Mouse (Mus musculus): ENCODE measurements around the gene Ccdc69. TPM values are rescaled to one million over a fixed set of nuclear protein-coding genes. Genes with fewer than 3 reads are reported as not detected.
"Not testable (repeated sequence)": the region's sequence is repeated elsewhere in the genome, so short reads cannot be mapped to it uniquely, and the experiment has no call there.

Gene Ccdc69
- polyA plus RNA-seq, 1 experiment from 2014 or later, result 18.8 TPM

DNA sequence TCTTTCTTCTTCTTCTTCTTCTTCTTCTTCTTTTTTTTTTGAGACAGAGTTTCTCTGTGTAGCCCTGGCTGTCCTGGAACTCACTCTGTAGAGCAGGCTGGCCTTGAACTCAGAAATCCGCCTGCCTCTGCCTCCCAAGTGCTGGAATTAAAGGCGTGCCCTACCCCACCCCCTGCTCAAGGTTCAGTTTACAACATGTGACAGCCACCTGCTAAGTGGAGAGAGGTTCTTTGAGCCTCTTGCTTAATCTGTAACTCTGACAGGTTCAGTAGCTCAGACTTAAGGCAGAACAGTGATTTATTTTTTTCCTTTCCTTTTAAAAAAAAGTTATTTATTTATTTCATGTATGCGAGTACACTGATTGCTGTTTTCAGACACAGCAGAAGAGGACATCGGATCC lies 18.4 kb upstream of the Ccdc69 start:
- not testable (repeated sequence) for H3K4me3 ChIP-seq; H3K4me2 ChIP-seq; H3K36me3 ChIP-seq; H3K27ac ChIP-seq (replicated peaks); H3K27me3 ChIP-seq (replicated peaks); H3K9ac ChIP-seq; ATAC-seq (ENCODE audit: extremely low read depth, insufficient number of reproducible peaks, low FRiP score, low TSS enrichment); H3K9me3 ChIP-seq
- peaks cover 21% of the 10 kb centered on the region for H3K4me1 ChIP-seq
- 77% methylated on average over 4 of the region's 4 CpGs for WGBS

- no peak for ATAC-seq (ENCODE audit: extremely low read depth, insufficient number of reproducible peaks, low FRiP score, low TSS enrichment)
- 77% methylated on average over 7 of the region's 7 CpGs for WGBS
- H3K9me3 ChIP-seq, result no peaks in the 10 kb centered on the region
- no peaks in the 10 kb centered on the region for H3K36me3 ChIP-seq
- H3K27me3 ChIP-seq (replicated peaks), result no peaks in the 10 kb centered on the region
- no peak overlapping the region for H3K9ac ChIP-seq
- no peak overlapping the region for H3K4me3 ChIP-seq
- H3K27ac ChIP-seq (replicated peaks), result no peak overlapping the region
- peaks cover 8% of the 10 kb centered on the region for H3K4me1 ChIP-seq
- H3K4me2 ChIP-seq, result no peak overlapping the region
Measured at GRCm38 (mm10) chr11:55093096-55093495, 15.2 kb upstream of the Ccdc69 start.

- no peak overlapping the region for H3K9ac ChIP-seq
- H3K27me3 ChIP-seq (replicated peaks), result no peaks in the 10 kb centered on the region
- no peaks in the 10 kb centered on the region for H3K36me3 ChIP-seq
- no peaks in the 10 kb centered on the region for H3K9me3 ChIP-seq
- no peak overlapping the region for H3K4me2 ChIP-seq
- ATAC-seq (ENCODE audit: extremely low read depth, insufficient number of reproducible peaks, low FRiP score, low TSS enrichment), result no peak
- no peak overlapping the region for H3K27ac ChIP-seq (replicated peaks)
- no peak overlapping the region for H3K4me3 ChIP-seq
- WGBS, result 82% methylated on average over 2 of the region's 2 CpGs
- peaks cover 16% of the 10 kb centered on the region for H3K4me1 ChIP-seq
Measured at GRCm38 (mm10) chr11:55089892-55090291, 12.0 kb upstream of the Ccdc69 start.

GRCm38 (mm10) chr11:55087006-55087405 lies 9.1 kb upstream of the Ccdc69 start:
- no peak for ATAC-seq (ENCODE audit: extremely low read depth, insufficient number of reproducible peaks, low FRiP score, low TSS enrichment)
- Histone ChIP-seq H3K27me3 (replicated peaks) (no peaks in the 10 kb centered on the region), H3K4me1 (peaks cover 22% of the 10 kb centered on the region), H3K4me2 (peak overlapping the region; percentile 27; the same call in 1 of the 2 replicates), H3K4me3 (no peak overlapping the region), H3K9ac (peak overlapping the region; percentile 52; the same call in 1 of the 2 replicates), H3K9me3 (0 out of 2 replicates have a peak, but pooled peaks cover 2% of the 10 kb centered on the region), H3K36me3 (no peaks in the 10 kb centered on the region), H3K27ac (replicated peaks) (peak overlapping the region; percentile 73)
- WGBS, result 6% methylated on average over 10 of the region's 10 CpGs

- ATAC-seq (ENCODE audit: extremely low read depth, insufficient number of reproducible peaks, low FRiP score, low TSS enrichment), result peak; percentile 67; the same call in 1 of the 2 replicates
- 15% methylated on average over 5 of the region's 5 CpGs for WGBS
- Histone ChIP-seq H3K4me1 (peaks cover 22% of the 10 kb centered on the region), H3K36me3 (no peaks in the 10 kb centered on the region), H3K27ac (replicated peaks) (peak overlapping the region; percentile 96), H3K9me3 (0 out of 2 replicates have a peak, but pooled peaks cover 2% of the 10 kb centered on the region), H3K4me3 (no peak overlapping the region), H3K27me3 (replicated peaks) (no peaks in the 10 kb centered on the region), H3K9ac (peak overlapping the region; percentile 48), H3K4me2 (0 out of 2 replicates have a peak overlapping the region, but pooled peaks have one; percentile 2)
Measured at GRCm38 (mm10) chr11:55085396-55085795, 7.5 kb upstream of the Ccdc69 start.

- WGBS, result 55% methylated on average over 4 of the region's 4 CpGs
- Histone ChIP-seq H3K4me1 (peaks cover 22% of the 10 kb centered on the region), H3K4me3 (no peak overlapping the region), H3K9ac (peak overlapping the region; percentile 8), H3K36me3 (no peaks in the 10 kb centered on the region), H3K27ac (replicated peaks) (peak overlapping the region; percentile 96), H3K9me3 (peaks cover 2% of the 10 kb centered on the region; the same call in 1 of the 2 replicates), H3K27me3 (replicated peaks) (no peaks in the 10 kb centered on the region), H3K4me2 (no peak overlapping the region)
- ATAC-seq (ENCODE audit: extremely low read depth, insufficient number of reproducible peaks, low FRiP score, low TSS enrichment), result no peak
Measured at GRCm38 (mm10) chr11:55084629-55085028, 6.7 kb upstream of the Ccdc69 start.

- ATAC-seq (ENCODE audit: extremely low read depth, insufficient number of reproducible peaks, low FRiP score, low TSS enrichment), result no peak
- no peak overlapping the region for H3K27ac ChIP-seq (replicated peaks)
- 81% methylated on average over 9 of the region's 9 CpGs for WGBS
Measured at GRCm38 (mm10) chr11:55081206-55081605, 3.3 kb upstream of the Ccdc69 start.

DNA sequence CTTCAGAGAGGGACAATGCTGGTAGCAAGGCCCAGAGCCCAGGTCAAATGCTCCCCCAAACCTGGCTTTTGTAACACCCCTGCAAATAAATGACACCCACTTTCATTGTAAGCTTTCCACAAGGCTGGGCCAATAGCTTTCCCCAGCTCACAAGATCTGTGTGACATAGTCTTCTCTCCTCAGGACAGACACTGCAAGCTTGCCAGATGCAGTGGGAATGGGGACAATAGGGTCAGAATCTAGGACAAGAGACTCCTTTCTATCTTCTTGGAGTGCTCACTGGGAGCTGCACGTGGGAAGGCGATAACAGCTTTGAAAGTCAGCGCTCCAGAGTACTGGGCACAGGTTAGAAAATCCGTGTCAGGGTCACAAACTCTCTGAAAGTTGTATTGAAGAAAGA lies 1.2 kb upstream of the Ccdc69 start:
- ATAC-seq (ENCODE audit: extremely low read depth, insufficient number of reproducible peaks, low FRiP score, low TSS enrichment), result no peak

More at GRCm38 (mm10) chr11:55081206-55081605, 3.3 kb upstream of the Ccdc69 start:
- Histone ChIP-seq H3K4me1 (peaks cover 43% of the 10 kb centered on the region), H3K27me3 (replicated peaks) (no peaks in the 10 kb centered on the region), H3K9me3 (peaks cover 2% of the 10 kb centered on the region; the same call in 1 of the 2 replicates), H3K36me3 (no peaks in the 10 kb centered on the region), H3K9ac (no peak overlapping the region), H3K4me3 (no peak overlapping the region), H3K4me2 (no peak overlapping the region)

DNA sequence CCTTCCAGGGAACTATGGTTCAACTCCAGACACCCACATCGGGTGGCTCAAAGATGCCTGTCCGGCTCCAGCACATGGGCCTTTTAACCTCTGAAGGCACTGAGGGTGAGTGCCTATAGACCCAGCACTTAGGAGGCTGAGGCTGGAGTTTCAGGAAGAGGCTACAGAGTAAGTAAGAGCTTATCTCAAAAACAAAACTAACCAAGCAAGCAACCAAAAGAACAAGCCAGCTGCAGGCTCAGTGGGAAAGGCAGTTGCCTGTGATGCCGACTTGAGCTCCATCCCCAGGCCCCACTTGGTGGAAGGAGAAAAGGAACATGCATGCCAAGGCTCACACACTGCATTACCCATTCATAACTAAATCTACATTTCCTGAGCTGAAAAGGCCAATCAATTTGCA lies 571 bp upstream of the Ccdc69 start:
- Histone ChIP-seq H3K36me3 (no peaks in the 10 kb centered on the region), H3K9me3 (peaks cover 2% of the 10 kb centered on the region; the same call in 1 of the 2 replicates), H3K4me2 (peak overlapping the region; percentile 93), H3K9ac (peak overlapping the region; percentile 87), H3K27ac (replicated peaks) (peak overlapping the region; percentile 96), H3K4me1 (peaks cover 55% of the 10 kb centered on the region), H3K27me3 (replicated peaks) (no peaks in the 10 kb centered on the region), H3K4me3 (peak overlapping the region; percentile 64)
- ATAC-seq (ENCODE audit: extremely low read depth, insufficient number of reproducible peaks, low FRiP score, low TSS enrichment), result no peak
- WGBS, result 37% methylated on average over 3 of the region's 3 CpGs

More for the DNA sequence above, 1.2 kb upstream of the Ccdc69 start:
- no peak overlapping the region for H3K4me3 ChIP-seq
- WGBS, result 62% methylated on average over 4 of the region's 4 CpGs
- no peak overlapping the region for H3K4me2 ChIP-seq
- H3K4me1 ChIP-seq, result peaks cover 48% of the 10 kb centered on the region
- 0 out of 2 replicates have a peak overlapping the region, but pooled peaks have one; percentile 96 for H3K27ac ChIP-seq (replicated peaks)
- H3K9ac ChIP-seq, result peak overlapping the region; percentile 87; the same call in 1 of the 2 replicates
- H3K9me3 ChIP-seq, result peaks cover 2% of the 10 kb centered on the region; the same call in 1 of the 2 replicates
- H3K27me3 ChIP-seq (replicated peaks), result no peaks in the 10 kb centered on the region
- H3K36me3 ChIP-seq, result no peaks in the 10 kb centered on the region

- ATAC-seq (ENCODE audit: extremely low read depth, insufficient number of reproducible peaks, low FRiP score, low TSS enrichment), result no peak
- peak overlapping the region; percentile 87 for H3K9ac ChIP-seq
- peak overlapping the region; percentile 93 for H3K4me2 ChIP-seq
- peak overlapping the region; percentile 96 for H3K27ac ChIP-seq (replicated peaks)
- H3K27me3 ChIP-seq (replicated peaks), result no peaks in the 10 kb centered on the region
- peaks cover 62% of the 10 kb centered on the region for H3K4me1 ChIP-seq
- 84% methylated on average over 5 of the region's 5 CpGs for WGBS
- no peak overlapping the region for H3K4me3 ChIP-seq
- no peaks in the 10 kb centered on the region for H3K36me3 ChIP-seq
- no peaks in the 10 kb centered on the region; the same call in 1 of the 2 replicates for H3K9me3 ChIP-seq
Measured at GRCm38 (mm10) chr11:55076234-55076633, 1.7 kb downstream of the Ccdc69 start.

GRCm38 (mm10) chr11:55075602-55076001 lies 2.3 kb downstream of the Ccdc69 start:
- Histone ChIP-seq H3K4me2 (peak overlapping the region; percentile 93), H3K4me1 (peaks cover 62% of the 10 kb centered on the region)

GRCm38 (mm10) chr11:55073191-55073590 lies 4.7 kb downstream of the Ccdc69 start:
- ATAC-seq (ENCODE audit: extremely low read depth, insufficient number of reproducible peaks, low FRiP score, low TSS enrichment), result no peak
- peak overlapping the region; percentile 33 for H3K4me2 ChIP-seq
- H3K9me3 ChIP-seq, result no peaks in the 10 kb centered on the region
- H3K36me3 ChIP-seq, result no peaks in the 10 kb centered on the region
- no peak overlapping the region for H3K4me3 ChIP-seq
- peak overlapping the region; percentile 58; the same call in 1 of the 2 replicates for H3K9ac ChIP-seq
- H3K4me1 ChIP-seq, result peaks cover 63% of the 10 kb centered on the region
- WGBS, result 60% methylated on average over 10 of the region's 10 CpGs
- H3K27me3 ChIP-seq (replicated peaks), result no peaks in the 10 kb centered on the region
- peak overlapping the region; percentile 82 for H3K27ac ChIP-seq (replicated peaks)

More at GRCm38 (mm10) chr11:55075602-55076001, 2.3 kb downstream of the Ccdc69 start:
- H3K27ac ChIP-seq (replicated peaks), result peak overlapping the region; percentile 96
- peak overlapping the region; percentile 45 for H3K9ac ChIP-seq
- no peaks in the 10 kb centered on the region; the same call in 1 of the 2 replicates for H3K9me3 ChIP-seq
- WGBS, result 26% methylated on average over 2 of the region's 2 CpGs
- no peaks in the 10 kb centered on the region for H3K27me3 ChIP-seq (replicated peaks)
- H3K4me3 ChIP-seq, result peak overlapping the region; percentile 2; the same call in 1 of the 2 replicates
- ATAC-seq (ENCODE audit: extremely low read depth, insufficient number of reproducible peaks, low FRiP score, low TSS enrichment), result no peak
- no peaks in the 10 kb centered on the region for H3K36me3 ChIP-seq
